Mouse (Mus musculus) limb, embryonic 11.5 days (tissue): ENCODE results near the gene Hspb3. TPM values are rescaled to one million over a fixed set of nuclear protein-coding genes. Genes with fewer than 3 reads are reported as not detected.
A peak's percentile ranks its signal among the peaks of the same experiment; 100 is the strongest.

ENCODE experiments used
- ATAC-seq: fragments of 200-750 bp; cut with Nextera tagmentation; 2 replicates; pipeline ENCODE4 v1.8.0; 2017; ENCODE audit warnings: low read depth; ENCODE audit not compliant: insufficient number of reproducible peaks, low FRiP score, low TSS enrichment
- DNase-seq: peaks from one replicate; pipeline ENCODE4 v3.0.0-alpha.2; 2015; ENCODE audit warnings: low spot score
- H3K27ac ChIP-seq: fragments of 300-500 bp; sonication (generic); replicated peaks from 2 replicates; pipeline ENCODE4 v1.5.1; 2014; ENCODE audit warnings: low read depth, mild to moderate bottlenecking, low read length
- H3K27me3 ChIP-seq: fragments of 300-500 bp; sonication (generic); 2 replicates; pipeline ENCODE4 v1.6.1; 2014; ENCODE audit warnings: mild to moderate bottlenecking, low read length, mixed read lengths; ENCODE audit not compliant: control insufficient read depth, insufficient read depth
- H3K36me3 ChIP-seq: fragments of 300-500 bp; sonication (generic); 2 replicates; pipeline ENCODE4 v1.6.1; 2014; ENCODE audit warnings: mild to moderate bottlenecking, low read length, moderate library complexity, mixed read lengths; ENCODE audit not compliant: control insufficient read depth, insufficient read depth
- H3K4me1 ChIP-seq: fragments of 300-500 bp; sonication (generic); 2 replicates; pipeline ENCODE4 v1.6.1; 2014; ENCODE audit warnings: low read length, mixed read lengths; ENCODE audit not compliant: control insufficient read depth, insufficient read depth
- H3K4me2 ChIP-seq: fragments of 300-500 bp; sonication (generic); 2 replicates; pipeline ENCODE4 v1.6.1; 2014; ENCODE audit warnings: low read depth, mild to moderate bottlenecking, moderate library complexity; ENCODE audit not compliant: severe bottlenecking
- H3K4me3 ChIP-seq: fragments of 300-500 bp; sonication (generic); 2 replicates; pipeline ENCODE4 v1.5.1; 2014; ENCODE audit warnings: low read depth, low read length
- H3K9ac ChIP-seq: fragments of 300-500 bp; sonication (generic); 2 replicates; pipeline ENCODE4 v1.6.1; 2014; ENCODE audit warnings: mild to moderate bottlenecking, low read length
- H3K9me3 ChIP-seq: fragments of 300-500 bp; sonication (generic); 2 replicates; pipeline ENCODE4 v1.6.1; 2016; ENCODE audit warnings: low read length; ENCODE audit not compliant: control insufficient read depth
- WGBS: fragments of 180-500 bp; shearing (Covaris S2); extraction: QIAGEN DNeasy Blood & Tissue Kit; methylation state at CpG from one replicate; pipeline ENCODE4 v1.1.7; 2014; 5-methylcytosine and 5-hydroxymethylcytosine counted together
- polyA plus RNA-seq: library from polyadenylated mRNA; unstranded; fragments of >200 nt; fragmentation: Nextera tagmentation; extraction: Ambion mirVana; gene quantifications from 2 replicates; pipeline ENCODE4 v1.2.1, GENCODE M21; 2014

Hspb3 gene
- polyA plus RNA-seq, 1 experiment from 2014 or later: 0.27 TPM

DNA sequence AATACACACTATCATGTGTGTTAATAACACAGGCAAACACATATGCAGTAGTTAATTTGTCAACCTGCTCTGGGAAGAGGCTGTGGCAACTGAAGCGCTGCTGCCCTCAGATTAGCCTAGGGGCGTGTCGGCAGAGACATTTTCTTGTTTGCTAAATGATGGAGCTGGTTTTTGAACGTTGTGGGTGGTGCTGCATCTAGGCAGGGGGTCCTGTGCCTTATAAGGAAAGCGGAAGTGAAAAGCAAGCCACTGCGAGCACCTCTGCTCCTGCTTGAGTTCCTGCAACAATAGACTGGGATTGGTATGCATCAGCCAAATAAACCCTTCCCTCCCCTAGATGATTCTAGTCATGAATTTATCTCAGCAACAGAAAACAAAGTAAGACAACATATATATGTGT is 31.0 kb downstream of the Hspb3 start:
- no peak for DNase-seq
- Histone ChIP-seq H3K4me3 (no peak overlapping the region), H3K9ac (no peak overlapping the region), H3K4me1 (no peaks in the 10 kb centered on the region), H3K36me3 (no peaks in the 10 kb centered on the region), H3K4me2 (no peak overlapping the region), H3K27ac (no peak overlapping the region), H3K27me3 (no peaks in the 10 kb centered on the region), H3K9me3 (no peaks in the 10 kb centered on the region)
- no peak for ATAC-seq
- WGBS: 63% methylated on average over 6 of the region's 6 CpGs

DNA sequence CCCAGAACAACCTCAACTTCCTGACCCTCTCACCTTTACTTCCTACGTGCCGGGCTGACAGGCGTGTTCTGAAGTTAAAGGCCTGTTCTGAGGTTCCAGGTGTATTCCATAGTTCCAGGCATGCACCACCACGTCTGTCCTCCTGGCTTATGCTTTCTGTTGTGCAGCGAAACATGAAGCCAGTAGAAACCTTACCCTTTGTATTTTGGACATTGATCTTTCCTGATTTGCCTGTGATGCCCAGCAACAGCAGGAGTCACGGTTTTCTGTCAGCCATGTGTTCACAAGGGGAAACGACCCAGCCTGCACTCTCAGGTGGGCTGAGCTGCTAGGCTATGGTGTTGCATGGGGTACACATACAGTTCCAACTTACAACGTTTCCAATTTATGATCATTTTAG is 35.9 kb downstream of the Hspb3 start:
- H3K4me1 ChIP-seq: 0 out of 2 replicates have a peak, but pooled peaks cover 4% of the 10 kb centered on the region
- H3K36me3 ChIP-seq: no peaks in the 10 kb centered on the region
- no peak overlapping the region for H3K4me3 ChIP-seq
- H3K9me3 ChIP-seq: no peaks in the 10 kb centered on the region
- no peak for DNase-seq
- H3K27ac ChIP-seq: no peak overlapping the region
- 78% methylated on average over 8 of the region's 8 CpGs for WGBS
- H3K27me3 ChIP-seq: no peaks in the 10 kb centered on the region
- no peak overlapping the region for H3K4me2 ChIP-seq
- ATAC-seq: no peak
- no peak overlapping the region for H3K9ac ChIP-seq

DNA sequence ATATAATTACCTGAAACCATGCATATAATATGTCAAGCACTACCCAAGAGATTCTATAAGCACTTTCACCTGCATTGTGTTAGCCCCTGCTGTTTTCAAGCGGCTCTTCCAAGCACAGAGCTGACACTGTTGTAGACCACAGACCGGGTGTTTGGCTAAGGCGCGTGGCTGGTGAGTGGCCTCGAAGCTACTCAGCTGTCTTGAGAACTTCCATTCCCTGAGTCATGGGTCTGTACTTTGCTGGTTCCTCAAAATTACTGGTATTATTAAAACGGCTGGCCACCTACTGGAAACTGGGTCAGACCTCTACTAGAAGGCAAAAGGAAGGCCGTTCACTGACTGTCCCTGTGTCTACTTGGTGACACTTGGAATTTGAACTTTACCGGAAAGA is 40.6 kb downstream of the Hspb3 start:
- WGBS: 70% methylated on average over 8 of the region's 8 CpGs
- no peaks in the 10 kb centered on the region for H3K9me3 ChIP-seq

DNA sequence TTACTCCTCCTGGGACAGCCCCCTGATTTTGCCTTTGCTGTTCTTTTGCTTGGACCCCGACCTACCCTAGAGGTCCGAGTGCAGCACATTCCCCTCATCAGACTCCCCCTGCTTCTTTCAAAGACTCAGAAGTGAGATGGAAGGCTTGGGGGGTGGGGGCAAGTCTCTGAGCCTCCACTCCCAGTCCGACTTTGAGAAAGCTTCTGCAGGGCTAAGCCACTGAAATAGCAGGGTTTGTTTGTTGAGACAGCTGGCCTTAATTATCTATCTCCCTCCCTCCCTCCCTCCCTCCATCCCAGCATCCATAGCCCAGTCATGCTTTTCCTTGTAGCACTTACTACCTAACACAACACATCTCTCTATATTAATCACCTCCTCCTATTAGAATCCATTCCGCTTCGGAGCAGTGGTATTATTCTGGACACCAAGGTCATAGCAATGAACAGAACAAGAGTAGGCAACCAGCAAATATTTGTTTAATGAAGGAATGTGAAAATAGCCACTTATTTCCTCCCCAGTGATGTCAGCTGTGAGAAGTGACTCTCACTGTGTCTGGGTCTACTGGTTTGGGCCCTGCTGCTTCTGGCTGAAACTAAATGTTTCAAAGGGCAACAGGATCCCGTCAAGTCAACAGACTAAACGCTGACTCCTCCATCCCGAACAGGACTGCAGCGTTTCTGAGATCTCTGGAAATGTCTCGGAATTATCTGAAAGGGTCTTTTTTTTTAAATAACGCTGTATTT is 41.2 kb downstream of the Hspb3 start:
- Histone ChIP-seq H3K9me3 (no peaks in the 10 kb centered on the region), H3K4me2 (peak overlapping the region; percentile 18; the same call in 1 of the 2 replicates), H3K4me1 (peaks cover 14% of the 10 kb centered on the region), H3K27ac (peak overlapping the region; percentile 45; the same call in 1 of the 2 replicates), H3K27me3 (no peaks in the 10 kb centered on the region), H3K4me3 (no peak overlapping the region), H3K36me3 (no peaks in the 10 kb centered on the region), H3K9ac (no peak overlapping the region)
- DNase-seq: peak; percentile 55
- WGBS: 37% methylated on average over 11 of the region's 11 CpGs
- ATAC-seq: peak; percentile 72; the same call in 1 of the 2 replicates

More for the DNA sequence above, 40.6 kb downstream of the Hspb3 start:
- Histone ChIP-seq H3K27ac (peak overlapping the region; percentile 24; the same call in 1 of the 2 replicates), H3K27me3 (no peaks in the 10 kb centered on the region), H3K9ac (no peak overlapping the region), H3K4me2 (no peak overlapping the region), H3K4me1 (peaks cover 14% of the 10 kb centered on the region), H3K36me3 (no peaks in the 10 kb centered on the region), H3K4me3 (no peak overlapping the region)
- DNase-seq (no peak), ATAC-seq (no peak)

DNA sequence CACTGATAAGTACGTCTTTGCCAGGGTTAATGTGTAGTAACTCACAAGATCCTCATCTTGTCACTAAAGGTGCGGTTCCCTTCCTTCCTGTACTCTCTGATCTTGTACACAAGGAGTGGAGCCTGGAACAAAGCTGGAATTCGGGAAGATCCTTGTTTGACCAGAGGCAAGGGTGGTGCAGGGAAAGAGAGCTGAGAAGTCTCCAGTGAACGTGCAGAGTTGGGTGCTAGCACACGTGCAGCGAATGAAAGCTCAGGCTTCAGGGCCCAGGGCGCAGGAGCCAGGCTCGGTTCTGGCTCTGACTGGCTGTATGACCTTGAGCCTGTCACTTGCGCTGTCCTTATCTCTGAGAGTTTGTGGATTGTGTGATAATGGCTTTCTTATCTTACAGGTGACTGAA is 44.5 kb downstream of the Hspb3 start:
- no peak for ATAC-seq
- Histone ChIP-seq H3K36me3 (no peaks in the 10 kb centered on the region), H3K9ac (no peak overlapping the region), H3K4me2 (no peak overlapping the region), H3K4me3 (no peak overlapping the region), H3K4me1 (peaks cover 38% of the 10 kb centered on the region), H3K27me3 (no peaks in the 10 kb centered on the region), H3K9me3 (no peaks in the 10 kb centered on the region), H3K27ac (no peak overlapping the region)
- WGBS: 78% methylated on average over 9 of the region's 9 CpGs
- DNase-seq: no peak

DNA sequence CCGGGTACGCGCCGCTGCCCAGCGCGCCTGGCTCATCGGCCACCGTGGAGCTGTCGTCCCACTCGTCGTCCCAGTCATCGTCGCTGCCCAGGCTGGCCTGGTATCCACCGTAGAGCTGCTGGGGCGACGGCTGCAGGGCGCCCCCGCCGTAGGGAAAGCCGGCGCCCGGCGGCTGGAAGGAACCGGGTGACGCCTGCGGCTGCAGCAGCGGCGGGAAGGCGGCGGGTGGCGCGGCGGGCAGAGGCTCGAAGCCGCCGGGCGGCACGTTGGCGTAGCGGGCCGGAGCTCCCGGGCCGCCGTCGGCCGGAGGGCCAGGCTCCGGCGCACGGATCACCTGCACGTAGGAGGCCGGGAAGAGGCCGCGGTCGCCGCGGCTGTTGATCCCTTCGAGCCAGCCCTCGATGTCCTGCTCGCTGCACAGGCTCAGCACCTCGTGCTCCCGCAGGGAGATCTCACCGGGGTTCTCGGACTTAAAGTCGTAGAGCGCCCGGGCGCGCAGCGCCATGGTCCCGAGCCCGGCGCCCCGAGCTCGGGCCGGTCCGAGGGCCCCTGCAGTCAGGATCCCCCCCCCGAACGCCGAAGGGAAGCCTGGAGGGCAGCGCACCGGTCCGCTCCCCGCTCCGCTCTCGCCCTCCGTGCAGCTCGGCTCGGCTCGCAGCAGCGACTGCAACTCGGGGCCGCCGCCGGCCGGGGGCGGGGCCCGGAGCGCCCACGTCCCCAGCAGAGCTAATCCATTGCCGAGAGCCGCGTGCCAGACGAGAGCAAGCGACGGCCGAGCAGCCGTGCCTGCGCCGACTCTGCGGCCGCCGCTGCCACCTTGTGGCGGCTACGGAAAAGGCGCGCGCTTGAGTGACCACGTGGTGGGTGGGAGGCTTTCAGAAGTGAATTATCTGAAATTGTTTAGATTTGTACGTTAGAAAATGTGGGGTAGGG is 45.3 kb downstream of the Hspb3 start, which contains the start of gene Snx18:
TSS of gene Snx18 (minus strand) at position 674 of the 933 bp plus-strand sequence.
- H3K4me3 ChIP-seq: peak within 1 kb of the TSS; percentile 85

DNA sequence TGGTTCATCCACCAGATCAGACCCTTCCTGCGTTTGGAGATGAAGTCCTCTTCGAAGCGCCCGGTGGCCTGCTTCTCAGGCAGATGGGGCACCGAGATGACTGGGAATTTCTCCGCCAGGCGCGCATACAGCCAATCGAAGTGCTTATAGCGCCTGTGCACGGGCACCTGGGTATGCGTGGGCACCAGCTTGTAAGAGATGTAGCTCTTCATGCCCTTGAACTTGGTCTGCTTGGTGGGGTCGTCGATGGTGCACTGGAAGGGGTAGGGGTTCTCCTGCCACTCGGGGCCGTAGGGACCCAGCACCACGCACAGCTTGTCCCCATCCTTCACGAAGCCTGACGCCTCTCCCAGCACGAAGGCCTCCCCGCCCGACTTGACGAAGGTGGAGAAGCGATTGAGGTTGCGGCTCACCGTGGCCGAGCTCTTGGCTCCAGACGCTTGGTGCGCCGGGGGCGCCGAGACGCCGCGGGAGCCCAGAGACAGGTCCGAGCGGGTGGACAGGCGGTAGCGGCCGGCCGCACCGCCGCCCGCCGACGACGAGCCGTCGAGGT is 46.1 kb downstream of the Hspb3 start:
- no peak overlapping the region; the same call in 1 of the 2 replicates for H3K27ac ChIP-seq
- no peak for ATAC-seq
- peak overlapping the region; percentile 91 for H3K9ac ChIP-seq
- no peaks in the 10 kb centered on the region for H3K27me3 ChIP-seq
- 9% methylated on average over 49 of the region's 49 CpGs for WGBS
- H3K4me2 ChIP-seq: peak overlapping the region; percentile 93
- no peaks in the 10 kb centered on the region for H3K9me3 ChIP-seq
- H3K4me1 ChIP-seq: peaks cover 48% of the 10 kb centered on the region
- DNase-seq: no peak
- peak overlapping the region; percentile 85 for H3K4me3 ChIP-seq
- no peaks in the 10 kb centered on the region; the same call in 1 of the 2 replicates for H3K36me3 ChIP-seq

More for the DNA sequence above, 45.3 kb downstream of the Hspb3 start, which contains the start of gene Snx18:
- no peaks in the 10 kb centered on the region for H3K9me3 ChIP-seq
- H3K4me2 ChIP-seq: peak within 1 kb of the TSS; percentile 93
- no peaks in the 10 kb centered on the region for H3K27me3 ChIP-seq
- peak; percentile 87 for ATAC-seq
- peak within 1 kb of the TSS; percentile 77 for H3K27ac ChIP-seq
- DNase-seq: peak; percentile 92
- peak within 1 kb of the TSS; percentile 91 for H3K9ac ChIP-seq
- WGBS: under 1% methylated on average over 107 of the region's 119 CpGs
- H3K36me3 ChIP-seq: no peaks in the 10 kb centered on the region
- peaks cover 47% of the 10 kb centered on the region for H3K4me1 ChIP-seq

DNA sequence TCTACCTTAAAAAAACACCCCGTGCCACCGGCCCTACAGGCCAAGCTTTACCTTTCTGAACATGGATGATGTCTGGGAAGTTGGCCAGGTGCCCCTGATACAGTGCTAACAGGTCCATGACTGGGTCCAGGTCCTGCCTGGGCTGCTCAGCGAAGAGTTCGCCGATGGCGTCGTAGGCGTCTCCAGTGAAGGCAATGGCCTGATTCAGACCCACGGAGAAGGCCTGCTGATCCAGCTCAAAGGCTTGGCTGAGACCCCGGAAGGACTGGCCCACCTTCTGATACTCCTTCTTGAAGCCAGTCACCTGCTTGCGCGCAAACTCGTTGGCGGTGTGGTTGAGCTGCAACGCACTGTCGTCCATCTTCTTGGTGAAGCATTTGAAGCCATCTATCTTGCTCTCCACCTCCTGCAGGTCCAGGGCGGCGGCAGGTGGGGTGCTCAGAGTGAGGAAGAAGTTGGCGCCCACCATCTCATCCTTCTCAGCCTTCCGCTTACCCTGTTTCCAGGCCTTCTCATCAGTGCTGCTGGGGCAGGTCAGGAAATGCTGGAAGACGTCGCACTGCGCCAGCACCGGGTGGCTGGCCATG is 46.6 kb downstream of the Hspb3 start:
- Histone ChIP-seq H3K9me3 (no peaks in the 10 kb centered on the region), H3K4me1 (peaks cover 48% of the 10 kb centered on the region), H3K4me3 (peak overlapping the region; percentile 85), H3K36me3 (no peaks in the 10 kb centered on the region; the same call in 1 of the 2 replicates), H3K9ac (peak overlapping the region; percentile 91), H3K4me2 (peak overlapping the region; percentile 93), H3K27ac (no peak overlapping the region), H3K27me3 (no peaks in the 10 kb centered on the region)
- ATAC-seq (no peak), DNase-seq (peak; percentile 37)
- 56% methylated on average over 24 of the region's 24 CpGs for WGBS
